Mouse (Mus musculus): ENCODE data around the gene Zdhhc19.

DNA sequence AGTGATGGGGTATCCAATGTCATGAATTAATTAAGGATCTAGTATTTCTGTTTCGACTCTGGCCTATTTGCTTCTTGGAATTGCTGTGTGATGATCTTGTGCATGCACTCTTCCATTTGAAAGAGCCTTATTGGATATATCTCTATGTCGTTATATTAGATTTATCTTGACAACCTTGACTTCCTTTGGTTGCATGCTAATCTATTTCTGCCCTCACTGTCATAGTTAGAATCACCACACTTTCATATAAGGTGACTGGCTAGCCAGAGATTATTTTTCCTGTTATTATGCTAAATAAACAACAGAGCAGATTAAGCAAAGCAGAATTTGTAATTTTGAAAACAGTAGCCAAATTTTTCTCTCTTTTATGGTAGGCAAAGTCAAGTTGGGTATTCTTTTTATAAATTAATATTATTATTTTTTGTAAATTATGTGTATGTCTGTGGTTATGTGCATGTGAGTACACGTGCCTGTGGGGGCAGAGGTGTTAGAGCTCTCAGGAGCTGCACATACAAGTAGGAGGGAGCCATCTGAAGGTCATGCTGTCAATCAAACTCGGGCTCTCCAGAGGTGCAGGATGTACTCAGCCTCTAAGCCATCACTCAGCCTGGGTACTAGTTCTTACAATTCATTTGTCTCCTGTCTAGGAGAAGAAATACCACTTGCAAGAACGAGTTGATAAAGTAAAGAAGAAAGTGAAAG lies 26.5 kb upstream of the Zdhhc19 start:
- TF ChIP-seq CTCF (IDR thresholded peaks at IDR 0.05; ENCODE audit: low read depth, low read length): no peak
- no peak for TF ChIP-seq GATA2 (IDR thresholded peaks at IDR 0.05; ENCODE audit: borderline replicate concordance, low read depth, low read length)
- TF ChIP-seq GATA1 (IDR thresholded peaks at IDR 0.05; ENCODE audit: borderline replicate concordance, low read length): no peak
- no peak for TF ChIP-seq TAL1 (conservative IDR thresholded peaks at IDR 0.05; ENCODE audit: low read depth, low read length)
- TF ChIP-seq POLR2AphosphoS5 (IDR thresholded peaks at IDR 0.05; ENCODE audit: insufficient replicate concordance, low read depth, low read length): no peak

Measured in G1E (cell line).